Mouse (Mus musculus) MEL (cell line): Measurements from ENCODE around the gene Tnrc6c. TPM values are rescaled to one million over a fixed set of nuclear protein-coding genes. Genes with fewer than 3 reads are reported as not detected.

Experiments
- DNase-seq: peaks from one replicate; pipeline ENCODE4 v3.0.0; 2011; ENCODE audit warnings: low read depth, low spot score
- H3K27ac ChIP-seq: 2 replicates; pipeline ENCODE4 v1.5.1; 2012; ENCODE audit warnings: low read depth, mild to moderate bottlenecking, control low read depth, low read length, moderate library complexity; ENCODE audit not compliant: control insufficient read depth
- H3K27me3 ChIP-seq, 2 experiments: fragments of 150-350 bp in 1 of 2; sonication (generic) in 1 of 2; 2 replicates each; pipeline ENCODE4 v1.6.1; 2012; ENCODE audit warnings: low read length in 2 of 2, mild to moderate bottlenecking in 2 of 2, improper control_type of control experiment in 1 of 2, moderate library complexity in 1 of 2; ENCODE audit not compliant: insufficient read depth in 2 of 2, control insufficient read depth in 1 of 2
- H3K36me3 ChIP-seq, 2 experiments: 2 replicates each; pipeline ENCODE4 v1.6.1; 2012 to 2014; ENCODE audit warnings: low read length in 2 of 2, improper control_type of control experiment in 1 of 2, inconsistent platforms in 1 of 2, mild to moderate bottlenecking in 1 of 2; ENCODE audit not compliant: insufficient read depth in 2 of 2, control insufficient read depth in 1 of 2
- H3K4me1 ChIP-seq, 2 experiments: fragments of 150-350 bp in 1 of 2; sonication (generic) in 1 of 2; 2 replicates each; pipeline ENCODE4 v1.6.1; 2012; ENCODE audit warnings: low read length in 2 of 2, improper control_type of control experiment in 1 of 2, mild to moderate bottlenecking in 1 of 2; ENCODE audit not compliant: insufficient read depth in 2 of 2, control insufficient read depth in 1 of 2
- H3K4me3 ChIP-seq, 2 experiments: fragments of 150-350 bp in 1 of 2; sonication (generic) in 1 of 2; 2 replicates each; pipeline ENCODE4 v1.5.1; 2012; ENCODE audit warnings: low read depth in 2 of 2, low read length in 2 of 2, mild to moderate bottlenecking in 2 of 2, moderate library complexity in 2 of 2, control low read depth in 1 of 2, improper control_type of control experiment in 1 of 2; ENCODE audit not compliant: control insufficient read depth in 1 of 2, insufficient read depth in 1 of 2
- H3K79me2 ChIP-seq: 2 replicates; pipeline ENCODE4 v1.6.1; 2012; ENCODE audit warnings: mild to moderate bottlenecking, low read length, moderate library complexity; ENCODE audit not compliant: control insufficient read depth, poor library complexity, insufficient read depth
- H3K9ac ChIP-seq: 2 replicates; pipeline ENCODE4 v1.6.1; 2012; ENCODE audit warnings: low read depth, mild to moderate bottlenecking, control low read depth, low read length, moderate library complexity; ENCODE audit not compliant: control insufficient read depth, poor library complexity, severe bottlenecking
- H3K9me3 ChIP-seq: fragments of 150-350 bp; sonication (generic); replicated peaks from 2 replicates; pipeline ENCODE4 v1.6.1; 2012; ENCODE audit warnings: mild to moderate bottlenecking, low read length, improper control_type of control experiment, moderate library complexity; ENCODE audit not compliant: insufficient read depth
- BHLHE40 ChIP-seq: IDR thresholded peaks from 2 replicates; pipeline ENCODE4 v1.6.1; 2012; ENCODE audit warnings: low read depth, mild to moderate bottlenecking, inconsistent platforms, low read length, improper control_type of control experiment, borderline replicate concordance
- CHD1 ChIP-seq: IDR thresholded peaks from 2 replicates; pipeline ENCODE4 v1.6.1; 2012; ENCODE audit warnings: low read depth, mild to moderate bottlenecking, inconsistent platforms, low read length, improper control_type of control experiment
- CTCF ChIP-seq, 3 experiments: IDR thresholded peaks in 2 of 3; conservative IDR thresholded peaks in 1 of 3; 2 replicates each; pipeline ENCODE4 v1.5.1; 2011 to 2012; ENCODE audit warnings: low read length in 3 of 3, low read depth in 2 of 3, mild to moderate bottlenecking in 2 of 3, improper control_type of control experiment in 1 of 3, inconsistent platforms in 1 of 3, mixed read lengths in 1 of 3, moderate library complexity in 1 of 3; ENCODE audit not compliant: control insufficient read depth in 1 of 3, insufficient read depth in 1 of 3, poor library complexity in 1 of 3, severe bottlenecking in 1 of 3
- E2F4 ChIP-seq: IDR thresholded peaks from 2 replicates; pipeline ENCODE4 v1.6.1; 2011; ENCODE audit warnings: low read depth, low read length, improper control_type of control experiment, borderline replicate concordance
- GATA1 ChIP-seq: IDR thresholded peaks from 2 replicates; pipeline ENCODE4 v1.6.1; 2011; ENCODE audit warnings: low read depth, low read length, improper control_type of control experiment
- HCFC1 ChIP-seq: IDR thresholded peaks from 2 replicates; pipeline ENCODE4 v1.6.1; 2012; ENCODE audit warnings: low read depth, mild to moderate bottlenecking, inconsistent platforms, low read length, improper control_type of control experiment, moderate library complexity
- JUND ChIP-seq: IDR thresholded peaks from 2 replicates; pipeline ENCODE4 v1.6.1; 2011; ENCODE audit warnings: low read depth, mild to moderate bottlenecking, improper control_type of control experiment, low read length
- KAT2A ChIP-seq: conservative IDR thresholded peaks from 2 replicates; pipeline ENCODE4 v1.6.1; 2012; ENCODE audit warnings: low read depth, low read length, improper control_type of control experiment, inconsistent platforms
- MAFK ChIP-seq: IDR thresholded peaks from 2 replicates; pipeline ENCODE4 v1.6.1; 2011; ENCODE audit warnings: low read depth, mild to moderate bottlenecking, low read length, improper control_type of control experiment, borderline replicate concordance
- MAX ChIP-seq: IDR thresholded peaks from 2 replicates; pipeline ENCODE4 v1.6.1; 2011; ENCODE audit warnings: low read length, improper control_type of control experiment
- MAZ ChIP-seq: IDR thresholded peaks from 2 replicates; pipeline ENCODE4 v1.6.1; 2012; ENCODE audit warnings: low read depth, mild to moderate bottlenecking, inconsistent platforms, low read length, improper control_type of control experiment
- MEF2A ChIP-seq: IDR thresholded peaks from 2 replicates; pipeline ENCODE4 v1.6.1; 2014; ENCODE audit warnings: low read depth, mild to moderate bottlenecking, inconsistent platforms, low read length, improper control_type of control experiment; ENCODE audit not compliant: poor library complexity, insufficient replicate concordance, severe bottlenecking; ENCODE audit errors: extremely low read depth
- MYB ChIP-seq: IDR thresholded peaks from 2 replicates; pipeline ENCODE4 v1.6.1; 2011; ENCODE audit warnings: mild to moderate bottlenecking, low read depth, low read length, improper control_type of control experiment
- MYC ChIP-seq: IDR thresholded peaks from 2 replicates; pipeline ENCODE4 v1.6.1; 2011; ENCODE audit warnings: low read depth, mild to moderate bottlenecking, low read length, improper control_type of control experiment, moderate library complexity
- NELFE ChIP-seq: IDR thresholded peaks from 2 replicates; pipeline ENCODE4 v1.6.1; 2011; ENCODE audit warnings: low read depth, low read length, improper control_type of control experiment
- NRF1 ChIP-seq: IDR thresholded peaks from 2 replicates; pipeline ENCODE4 v1.6.1; 2014; ENCODE audit warnings: low read depth, mild to moderate bottlenecking, inconsistent platforms, low read length, improper control_type of control experiment, moderate library complexity; ENCODE audit not compliant: poor library complexity, insufficient read depth, severe bottlenecking
- POLR2A ChIP-seq, 2 experiments: IDR thresholded peaks; 2 replicates each; pipeline ENCODE4 v1.6.1; 2011 to 2012; ENCODE audit warnings: low read length in 2 of 2, mild to moderate bottlenecking in 2 of 2, control low read depth in 1 of 2, improper control_type of control experiment in 1 of 2, low read depth in 1 of 2, moderate library complexity in 1 of 2; ENCODE audit not compliant: control insufficient read depth in 1 of 2, insufficient read depth in 1 of 2, poor library complexity in 1 of 2
- POLR2AphosphoS2 ChIP-seq: IDR thresholded peaks from 2 replicates; pipeline ENCODE4 v1.6.1; 2011; ENCODE audit warnings: low read length, improper control_type of control experiment
- POLR2AphosphoS5 ChIP-seq: IDR thresholded peaks from 2 replicates; pipeline ENCODE4 v1.6.1; 2012; ENCODE audit warnings: low read depth, borderline replicate concordance, mild to moderate bottlenecking, inconsistent platforms, low read length, moderate library complexity, mixed read lengths
- RAD21 ChIP-seq: IDR thresholded peaks from 2 replicates; pipeline ENCODE4 v1.6.1; 2011; ENCODE audit warnings: mild to moderate bottlenecking, low read depth, low read length, improper control_type of control experiment
- SIN3A ChIP-seq: IDR thresholded peaks from 2 replicates; pipeline ENCODE4 v1.6.1; 2012; ENCODE audit warnings: low read length, improper control_type of control experiment, inconsistent platforms
- TAL1 ChIP-seq: IDR thresholded peaks from 2 replicates; pipeline ENCODE4 v1.6.1; 2012; ENCODE audit warnings: mild to moderate bottlenecking, inconsistent platforms, low read length, moderate library complexity, mixed read lengths
- TBP ChIP-seq: IDR thresholded peaks from 2 replicates; pipeline ENCODE4 v1.8.0; 2011; ENCODE audit warnings: low read depth, low read length, improper control_type of control experiment
- TCF12 ChIP-seq: IDR thresholded peaks from 2 replicates; pipeline ENCODE4 v1.6.1; 2014; ENCODE audit warnings: low read depth, mild to moderate bottlenecking, inconsistent platforms, low read length, improper control_type of control experiment, moderate library complexity
- USF1 ChIP-seq: IDR thresholded peaks from 2 replicates; pipeline ENCODE4 v1.6.1; 2014; ENCODE audit warnings: low read depth, mild to moderate bottlenecking, inconsistent platforms, low read length, improper control_type of control experiment, moderate library complexity
- USF2 ChIP-seq, 2 experiments: IDR thresholded peaks; 2 replicates each; pipeline ENCODE4 v1.6.1; 2011 to 2012; ENCODE audit warnings: improper control_type of control experiment in 2 of 2, low read length in 2 of 2, borderline replicate concordance in 1 of 2, inconsistent platforms in 1 of 2, low read depth in 1 of 2, mild to moderate bottlenecking in 1 of 2; ENCODE audit not compliant: insufficient read depth in 1 of 2
- ZKSCAN1 ChIP-seq: IDR thresholded peaks from 2 replicates; pipeline ENCODE4 v1.6.1; 2012; ENCODE audit warnings: low read depth, mild to moderate bottlenecking, inconsistent platforms, low read length, improper control_type of control experiment, moderate library complexity
- polyA plus RNA-seq, 2 experiments: library from polyadenylated mRNA; stranded (reverse) in 1 of 2; unstranded in 1 of 2; fragments of >175 nt in 1 of 2; fragments of >200 nt in 1 of 2; gene quantifications; 2 replicates each; pipeline versions ENCODE4 v1.2.1 to v1.2.4; 2012; ENCODE audit warnings: low replicate concordance in 2 of 2, low read depth in 1 of 2; ENCODE audit not compliant: insufficient read length in 2 of 2, insufficient read depth in 1 of 2, missing spikeins in 1 of 2
- total RNA-seq: library from RNA; depleted of rRNA; stranded (reverse); fragments of 300-350 nt; gene quantifications from 2 replicates; pipeline ENCODE4 v1.2.3, GENCODE M21; 2012

Tnrc6c gene
- total and polyA plus RNA-seq, 3 experiments = 16.0 to 19.1 TPM; not detected in 1

- no peak for DNase-seq
These were observed 126.1 kb downstream of the Tnrc6c start for GRCm38 (mm10) chr11:117780199-117780515.

GRCm38 (mm10) chr11:117780582-117781111, 126.6 kb downstream of the Tnrc6c start:
- Histone ChIP-seq H3K4me3 (peak overlapping the region; percentile 74 to 81), H3K27me3 (no peaks in the 10 kb centered on the region), H3K36me3 (no peaks in the 10 kb centered on the region), H3K27ac (peak overlapping the region; percentile 96), H3K79me2 (peaks cover 34% of the 10 kb centered on the region), H3K9ac (peak overlapping the region; percentile 82), H3K9me3 (no peaks in the 10 kb centered on the region), H3K4me1 (peaks cover 3 to 13% of the 10 kb centered on the region in 2 experiments; a peak in 2 of 4 replicates)
- peak; percentile 100 for DNase-seq
- peak; percentile 38; the same call in 1 of the 2 replicates for TF ChIP-seq HCFC1
- TF ChIP-seq USF1 = peak; percentile 99
- TF ChIP-seq TAL1 = peak; percentile 65
- TF ChIP-seq POLR2A (IDR thresholded peaks at IDR 0.05; ENCODE audit: control insufficient read depth in 1 of 2, insufficient read depth in 1 of 2, low read depth in 1 of 2, low read length in 2 of 2, poor library complexity in 1 of 2) = peak in 1 of 2 experiments; percentile 52; a peak in 3 of 4 replicates
- peak; percentile 76 for TF ChIP-seq TCF12
- TF ChIP-seq MYC = peak; percentile 59
- no peak for TF ChIP-seq MEF2A
- TF ChIP-seq POLR2AphosphoS2 = no peak; the same call in 1 of the 2 replicates
- TF ChIP-seq NELFE = peak; percentile 47
- TF ChIP-seq SIN3A = peak; percentile 94
- TF ChIP-seq POLR2AphosphoS5 = no peak
- TF ChIP-seq NRF1 = 0 out of 2 replicates have a peak, but pooled peaks have one; percentile 6
- TF ChIP-seq MAZ = 0 out of 2 replicates have a peak, but pooled peaks have one; percentile 19
- no peak for TF ChIP-seq MAFK
- TF ChIP-seq USF2 (IDR thresholded peaks at IDR 0.05; ENCODE audit: borderline replicate concordance in 1 of 2, insufficient read depth in 1 of 2, low read depth in 1 of 2, low read length in 2 of 2) = peak; percentile 95 to 97
- TF ChIP-seq KAT2A = peak; percentile 38; the same call in 1 of the 2 replicates
- TF ChIP-seq CTCF (IDR thresholded peaks at IDR 0.05 in 2 of 3, conservative IDR thresholded peaks at IDR 0.05 in 1 of 3; ENCODE audit: control insufficient read depth in 1 of 3, insufficient read depth in 1 of 3, low read depth in 2 of 3, low read length in 3 of 3, poor library complexity in 1 of 3, severe bottlenecking in 1 of 3) = 0 out of 6 replicates have a peak, but pooled peaks of 2 of the 3 experiments have one; percentile 5 to 15
- TF ChIP-seq MYB = 0 out of 2 replicates have a peak, but pooled peaks have one; percentile 42
- TF ChIP-seq MAX = peak; percentile 99
- TF ChIP-seq ZKSCAN1 = no peak
- TF ChIP-seq E2F4 = no peak
- no peak for TF ChIP-seq RAD21
- peak; percentile 47; the same call in 1 of the 2 replicates for TF ChIP-seq TBP
- TF ChIP-seq BHLHE40 = peak; percentile 86; the same call in 1 of the 2 replicates
- peak; percentile 85 for TF ChIP-seq GATA1
- TF ChIP-seq CHD1 = no peak

More at GRCm38 (mm10) chr11:117780199-117780515, 126.1 kb downstream of the Tnrc6c start:
- Histone ChIP-seq H3K27me3 (no peaks in the 10 kb centered on the region), H3K4me1 (peaks cover 3 to 13% of the 10 kb centered on the region in 2 experiments; a peak in 2 of 4 replicates), H3K79me2 (peaks cover 34% of the 10 kb centered on the region), H3K4me3 (peak overlapping the region; percentile 67 to 74), H3K36me3 (no peaks in the 10 kb centered on the region), H3K9me3 (no peaks in the 10 kb centered on the region), H3K9ac (peak overlapping the region; percentile 77), H3K27ac (peak overlapping the region; percentile 96)
- TF ChIP-seq POLR2AphosphoS5 = no peak
- no peak for TF ChIP-seq E2F4
- no peak for TF ChIP-seq SIN3A
- TF ChIP-seq MYC = no peak
- 0 out of 2 replicates have a peak, but pooled peaks have one; percentile 4 for TF ChIP-seq NRF1
- no peak for TF ChIP-seq JUND
- no peak for TF ChIP-seq HCFC1
- no peak for TF ChIP-seq MAX
- no peak for TF ChIP-seq BHLHE40
- no peak for TF ChIP-seq CHD1
- 0 out of 2 replicates have a peak, but pooled peaks have one; percentile 8 for TF ChIP-seq MYB
- TF ChIP-seq ZKSCAN1 = no peak
